Mouse (Mus musculus): Measurements from ENCODE around the gene Olfr1368.

Olfr1368 gene

GRCm38 (mm10) chr13:21145767-21146166, at the start of gene Olfr1368:
TSS of gene Olfr1368 (minus strand) at chr13:21145867.
- no peak for DNase-seq (ENCODE audit: inconsistent ontology term)

DNA sequence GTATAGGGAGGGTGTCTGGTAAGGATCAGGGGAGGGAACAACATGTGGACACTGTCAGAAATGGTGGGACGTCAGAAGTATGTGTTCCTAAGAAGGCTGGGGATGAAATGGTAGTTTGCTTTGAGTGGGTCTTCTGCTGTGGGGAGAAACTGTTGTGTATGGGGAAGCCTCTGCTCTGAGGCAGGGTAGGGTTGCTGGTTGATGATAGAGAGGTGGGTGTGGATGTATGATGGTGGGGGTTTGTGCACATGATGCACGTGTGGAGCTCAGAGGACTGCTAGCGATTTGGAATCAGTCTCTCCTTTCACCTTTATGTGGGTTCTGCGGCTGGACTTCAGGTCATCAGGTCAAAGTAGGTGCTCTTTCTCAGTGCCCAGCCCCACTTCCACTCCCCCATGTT, 39.9 kb upstream of the Olfr1368 start:
- no peak for DNase-seq (ENCODE audit: inconsistent ontology term)

DNA sequence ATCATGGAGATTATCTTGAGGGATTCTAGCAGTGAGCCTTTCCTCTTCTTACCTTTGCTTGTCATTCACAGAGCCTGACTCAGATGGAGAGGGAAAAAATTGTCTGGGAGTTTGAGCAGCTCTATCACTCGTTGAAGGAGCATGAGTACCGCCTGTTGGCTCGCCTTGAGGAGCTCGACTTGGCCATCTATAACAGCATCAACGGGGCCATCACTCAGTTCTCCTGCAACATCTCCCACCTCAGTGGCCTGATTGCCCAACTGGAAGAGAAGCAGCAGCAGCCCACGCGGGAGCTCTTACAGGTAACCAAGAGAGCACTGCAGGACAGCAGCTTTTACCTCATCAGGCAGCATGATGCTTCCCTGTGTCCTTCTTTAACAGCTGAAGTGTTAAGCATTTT, 38.0 kb upstream of the Olfr1368 start:
- no peak for DNase-seq (ENCODE audit: inconsistent ontology term)

DNA sequence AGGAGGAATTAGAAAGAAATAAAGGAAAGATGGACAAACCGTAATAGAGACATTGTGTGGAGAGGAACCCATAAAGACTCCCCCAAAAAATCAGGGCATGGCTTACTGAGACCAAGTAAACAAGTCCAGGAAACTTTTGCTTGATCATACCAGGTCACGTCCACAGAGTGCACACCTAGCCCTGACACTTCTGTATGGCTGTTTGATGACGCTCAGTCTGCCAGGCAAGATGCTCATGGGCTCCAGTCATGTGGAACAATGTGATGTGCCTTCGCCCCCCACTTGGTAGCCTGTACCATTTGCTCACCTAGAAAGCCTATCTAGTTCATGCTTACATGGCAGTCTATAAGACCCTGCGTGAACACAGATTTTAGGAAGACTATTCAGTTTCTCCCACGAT, 37.4 kb upstream of the Olfr1368 start:
- DNase-seq (ENCODE audit: inconsistent ontology term) = no peak

DNA sequence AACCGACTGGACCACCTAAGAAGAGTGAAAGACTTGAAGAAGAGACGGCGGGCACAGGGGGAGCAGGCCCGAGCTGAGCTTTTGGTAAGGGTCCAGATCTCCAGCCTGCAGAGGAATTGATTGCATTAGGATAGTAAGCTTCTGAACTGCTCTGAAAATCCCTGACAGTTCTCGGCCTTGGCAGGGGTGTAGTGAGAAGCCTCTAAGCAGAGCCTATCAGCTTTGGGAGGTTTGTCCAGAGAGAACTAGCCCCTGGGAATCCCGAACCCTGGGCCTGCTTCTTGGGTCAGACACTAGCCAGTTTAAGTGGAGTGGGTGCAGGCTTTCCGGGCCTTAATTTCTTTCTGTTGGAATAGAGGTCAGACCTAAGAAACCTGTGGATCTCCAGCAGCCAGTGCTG, 36.3 kb upstream of the Olfr1368 start:
- DNase-seq (ENCODE audit: inconsistent ontology term) = no peak

- peak; percentile 63 for DNase-seq (ENCODE audit: inconsistent ontology term)
Measured at GRCm38 (mm10) chr13:21180551-21181530, 35.2 kb upstream of the Olfr1368 start.

DNA sequence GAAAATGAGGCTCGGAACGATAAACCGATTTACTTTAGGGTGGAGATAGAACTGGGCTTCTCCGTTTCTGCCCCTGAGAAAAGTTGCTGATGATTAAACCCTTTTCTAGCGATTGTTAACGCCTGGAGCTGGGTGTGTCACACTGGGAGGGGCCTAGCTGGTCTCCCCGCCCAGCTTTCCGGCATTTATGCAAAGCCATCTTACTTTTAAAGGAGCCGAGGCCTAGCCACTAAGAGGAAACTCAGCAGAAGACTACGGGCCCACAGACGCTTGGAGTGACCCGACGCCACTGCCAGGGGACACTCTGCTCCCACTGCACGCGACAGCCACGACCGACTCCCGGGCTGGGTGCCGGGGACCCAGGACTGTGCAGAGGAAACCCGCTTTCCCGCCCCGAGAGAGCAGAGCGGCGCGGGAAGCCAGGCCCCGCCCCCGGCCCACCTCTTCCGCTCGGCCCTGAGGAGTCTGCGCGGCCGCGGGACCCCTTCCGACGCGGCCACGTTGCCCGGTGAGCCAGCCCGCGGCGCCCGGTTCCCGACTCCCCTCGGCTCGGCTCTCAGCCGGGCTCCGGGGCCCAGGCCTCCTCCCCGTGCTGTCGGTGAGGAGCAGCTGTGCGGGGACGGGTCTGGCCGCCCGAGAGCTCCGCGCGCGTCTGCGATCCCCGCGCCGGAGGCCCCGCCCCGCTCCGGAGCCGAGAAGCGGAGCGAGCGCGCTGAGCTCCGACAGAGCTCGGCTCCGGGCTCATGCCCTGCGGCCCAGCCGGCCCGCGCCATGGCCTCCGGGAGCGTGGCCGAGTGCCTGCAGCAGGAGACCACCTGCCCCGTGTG, 34.3 kb upstream of the Olfr1368 start:
- DNase-seq (ENCODE audit: inconsistent ontology term) = peak; percentile 94

GRCm38 (mm10) chr13:21179367-21179723, 33.7 kb upstream of the Olfr1368 start, which contains the start of gene Trim27:
TSS of gene Trim27 (plus strand) at chr13:21179445.
- DNase-seq (ENCODE audit: inconsistent ontology term) = no peak

DNA sequence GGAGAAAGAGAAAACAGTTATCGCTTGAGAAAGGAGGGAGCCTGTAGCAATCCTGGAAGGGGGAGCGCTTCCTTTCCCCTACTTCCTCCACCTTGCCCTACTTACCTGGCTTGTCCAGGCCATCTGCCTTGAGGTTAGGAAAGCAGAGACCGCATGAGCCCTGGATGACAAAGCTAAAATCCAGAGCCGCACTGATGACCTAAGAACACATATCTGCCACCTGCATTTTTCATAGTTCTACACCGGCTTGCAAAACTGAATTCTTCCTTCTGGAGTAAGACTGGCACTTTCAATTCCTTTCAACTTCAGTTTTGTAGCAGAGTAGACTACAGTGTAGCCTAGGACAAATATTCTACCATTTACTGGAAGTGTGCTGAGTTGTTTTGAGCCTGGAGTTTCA, 32.7 kb upstream of the Olfr1368 start:
- no peak for DNase-seq (ENCODE audit: inconsistent ontology term)

DNA sequence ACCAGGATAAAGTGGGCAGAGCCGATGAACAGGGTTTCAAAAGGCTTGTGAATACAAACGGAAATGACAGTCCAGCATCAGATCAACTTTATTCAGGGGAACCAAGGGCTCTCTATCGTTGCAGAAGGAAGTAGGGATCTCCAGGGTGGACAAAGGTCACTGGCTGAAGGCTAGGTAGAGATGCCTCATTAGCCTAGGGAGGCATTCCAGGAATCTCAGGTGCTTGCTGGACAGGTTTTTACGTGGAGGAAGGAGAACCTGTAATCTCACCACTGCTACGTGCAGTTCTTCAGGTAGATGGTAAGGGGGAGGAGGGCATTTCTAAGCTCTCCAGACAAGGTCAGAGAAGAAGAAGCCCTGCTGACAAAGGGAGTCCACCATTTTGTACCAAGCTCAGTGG, 32.0 kb upstream of the Olfr1368 start:
- no peak for DNase-seq (ENCODE audit: inconsistent ontology term)

GRCm38 (mm10) chr13:21176733-21177132, 31.1 kb upstream of the Olfr1368 start:
- DNase-seq (ENCODE audit: inconsistent ontology term) = no peak

GRCm38 (mm10) chr13:21173072-21173471, 27.4 kb upstream of the Olfr1368 start:
- DNase-seq (ENCODE audit: inconsistent ontology term) = peak; percentile 83

DNA sequence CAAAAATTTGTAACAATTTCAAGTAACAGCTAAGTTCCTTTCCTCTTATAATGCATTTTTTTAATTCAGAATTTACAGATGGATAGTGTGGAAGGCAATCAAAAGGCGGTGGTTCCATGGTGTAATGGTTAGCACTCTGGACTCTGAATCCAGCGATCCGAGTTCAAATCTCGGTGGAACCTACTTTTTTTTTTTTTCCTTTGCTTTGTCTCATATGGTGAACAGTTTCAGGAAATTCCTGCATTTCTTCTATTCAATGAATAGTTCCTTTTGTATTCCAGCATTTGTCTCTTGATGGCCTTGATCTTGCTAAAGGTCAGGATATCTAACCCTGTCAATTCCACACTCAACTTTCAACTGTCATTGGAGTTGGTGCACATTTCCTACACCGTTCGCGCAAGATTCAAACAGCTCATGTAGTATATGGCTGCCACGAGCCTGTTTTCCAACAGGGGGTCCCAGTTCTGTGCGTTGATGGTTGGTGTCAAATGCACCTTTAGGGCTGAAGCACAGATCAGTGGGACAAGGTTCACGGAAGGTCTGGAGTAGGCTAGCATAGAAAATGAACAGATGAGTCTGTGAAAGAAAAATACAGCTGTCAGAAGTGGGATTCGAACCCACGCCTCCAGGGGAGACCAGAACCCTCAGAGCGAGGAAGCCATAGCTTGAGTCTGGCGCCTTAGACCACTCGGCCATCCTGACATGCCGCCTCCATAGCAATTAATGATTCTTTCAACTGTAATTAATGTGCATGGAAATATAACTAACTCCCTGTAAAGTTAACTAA, 26.8 kb upstream of the Olfr1368 start:
- peak; percentile 82 for DNase-seq (ENCODE audit: inconsistent ontology term)

- peak; percentile 39 for DNase-seq (ENCODE audit: inconsistent ontology term)
Measured at GRCm38 (mm10) chr13:21171600-21172150, 26.0 kb upstream of the Olfr1368 start.

- no peak for DNase-seq (ENCODE audit: inconsistent ontology term)
Measured at GRCm38 (mm10) chr13:21171156-21171530, 25.5 kb upstream of the Olfr1368 start.

GRCm38 (mm10) chr13:21170431-21171155, 24.9 kb upstream of the Olfr1368 start:
- DNase-seq (ENCODE audit: inconsistent ontology term) = no peak

DNA sequence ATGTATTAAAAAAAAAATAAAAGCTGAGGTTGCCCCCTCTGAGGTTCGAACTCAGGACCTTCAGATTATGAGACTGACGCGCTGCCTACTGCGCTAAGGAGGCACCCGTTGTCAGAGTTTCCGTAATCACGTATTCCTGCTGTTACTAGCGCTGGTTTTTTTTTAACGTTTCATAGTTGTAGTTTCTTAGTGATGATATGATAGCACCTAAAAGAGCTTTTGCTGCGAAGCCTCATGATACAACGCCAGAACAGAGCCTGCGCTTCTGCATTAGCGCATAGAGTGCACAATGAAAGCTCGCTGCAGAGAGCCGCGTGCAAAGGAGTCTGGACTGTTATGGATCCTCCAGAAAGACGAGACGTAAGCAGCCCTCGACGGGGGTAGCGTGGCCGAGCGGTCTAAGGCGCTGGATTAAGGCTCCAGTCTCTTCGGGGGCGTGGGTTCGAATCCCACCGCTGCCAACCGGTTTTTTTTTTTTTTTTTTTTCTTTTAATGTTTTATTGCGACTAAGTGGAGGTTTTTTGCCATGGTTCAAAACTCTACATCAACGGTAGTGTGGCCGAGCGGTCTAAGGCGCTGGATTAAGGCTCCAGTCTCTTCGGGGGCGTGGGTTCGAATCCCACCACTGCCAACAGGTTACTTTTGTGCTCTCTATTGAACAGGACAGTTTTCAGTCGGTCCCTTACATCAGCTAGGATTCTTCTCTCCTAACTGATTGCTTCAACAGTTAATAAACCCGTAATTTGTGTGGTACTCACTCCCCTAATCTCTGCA, 24.2 kb upstream of the Olfr1368 start:
- DNase-seq (ENCODE audit: inconsistent ontology term) = peak; percentile 86

- DNase-seq (ENCODE audit: inconsistent ontology term) = peak; percentile 61
Measured at GRCm38 (mm10) chr13:21169121-21169656, 23.5 kb upstream of the Olfr1368 start.

- DNase-seq (ENCODE audit: inconsistent ontology term) = peak; percentile 64
Measured at GRCm38 (mm10) chr13:21168371-21169011, 22.8 kb upstream of the Olfr1368 start.

Data from Muller cell, postnatal 12 days (primary cell).